7 mouse cellular contexts compared by ENCODE assay signal in the genomic region with DNA sequence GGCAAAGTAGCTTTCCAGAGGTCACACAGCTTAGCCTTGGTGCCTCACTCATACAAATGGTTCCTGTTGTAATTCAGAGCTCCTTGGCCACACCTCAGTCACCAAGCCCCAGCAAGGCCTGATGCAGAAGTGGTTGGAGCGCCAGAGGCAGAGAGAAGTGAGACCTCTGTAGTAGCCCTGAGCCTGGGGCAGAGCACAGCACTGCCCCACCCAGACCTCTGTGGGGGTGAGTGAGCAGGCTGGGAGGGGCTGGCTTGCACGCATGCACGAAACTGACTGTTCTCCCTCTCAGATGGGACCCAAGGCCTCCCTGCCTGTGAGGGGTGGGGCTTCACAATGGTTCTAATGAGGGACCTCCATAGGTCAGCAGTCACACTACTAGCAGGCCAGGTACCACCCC.
DNase-seq lines count a peak whose midpoint lies in the region; ATAC-seq and TF ChIP-seq lines count a peak whose summit lies in the region.

No protein-coding gene starts in this region.

- intact Hi-C loops in left cerebral cortex, adult 2 months (cut with DNase I), result no loop called here

- peak overlapping the region; percentile 94 for H3K27ac ChIP-seq in lung, embryonic 16.5 days (ENCODE audit: low read length)
- peak overlapping the region; percentile 92 for H3K27ac ChIP-seq in embryonic facial prominence, embryonic 13.5 days
- H3K27ac ChIP-seq in liver, embryonic 11.5 days (ENCODE audit: low read depth, low read length), result peak overlapping the region; percentile 89
- peak overlapping the region; percentile 96 for H3K27ac ChIP-seq in small intestine, adult 2 months (ENCODE audit: insufficient read depth, low read depth, low read length)
- no peak overlapping the region for H3K27ac ChIP-seq in left cerebral cortex, adult 2 months

- DNase-seq in lung, postnatal 25 days (ENCODE audit: low spot score), result no peak
- DNase-seq in liver, embryonic 11.5 days (ENCODE audit: low spot score), result no peak
- no peak for DNase-seq in frontal cortex, postnatal 25 days (ENCODE audit: low spot score in 2 of 2)
- DNase-seq in left cerebral cortex, adult 2 months (ENCODE audit: extremely low spot score in 1 of 2, low spot score in 2 of 2), result no peak

- no peak overlapping the region for H3K9ac ChIP-seq in lung, embryonic 16.5 days (ENCODE audit: low read length)
- no peak overlapping the region for H3K9ac ChIP-seq in embryonic facial prominence, embryonic 13.5 days
- peak overlapping the region; percentile 40; the same call in 1 of the 2 replicates for H3K9ac ChIP-seq in liver, embryonic 11.5 days (ENCODE audit: low read depth, low read length)

- TF ChIP-seq CTCF in small intestine, adult 2 months (IDR thresholded peaks at IDR 0.05; ENCODE audit: extremely low read depth, insufficient read length, insufficient replicate concordance, low read depth, low read length), result no peak
- TF ChIP-seq CTCF in left cerebral cortex, adult 2 months (IDR thresholded peaks at IDR 0.05), result no peak

- ATAC-seq in lung, embryonic 16.5 days (ENCODE audit: low read depth), result no peak
- no peak for ATAC-seq in embryonic facial prominence, embryonic 13.5 days (ENCODE audit: insufficient number of reproducible peaks, insufficient read depth, low FRiP score, low TSS enrichment, low read depth)
- peak; percentile 48 for ATAC-seq in liver, embryonic 11.5 days (replicated peaks; ENCODE audit: low FRiP score)

- no peak for TF ChIP-seq POLR2A in small intestine, adult 2 months (IDR thresholded peaks at IDR 0.05; ENCODE audit: low read depth, low read length)

- H3K4me2 ChIP-seq in lung, embryonic 16.5 days (ENCODE audit: low read depth, low read length), result no peak overlapping the region
- peak overlapping the region; percentile 48 for H3K4me2 ChIP-seq in embryonic facial prominence, embryonic 13.5 days
- H3K4me2 ChIP-seq in liver, embryonic 11.5 days, result peak overlapping the region; percentile 58

- H3K27me3 ChIP-seq in lung, embryonic 16.5 days (ENCODE audit: control insufficient read depth, insufficient read depth, low read depth, low read length), result no peaks in the 10 kb centered on the region
- H3K27me3 ChIP-seq in embryonic facial prominence, embryonic 13.5 days, result no peaks in the 10 kb centered on the region
- H3K27me3 ChIP-seq in liver, embryonic 11.5 days (replicated peaks; ENCODE audit: control insufficient read depth, insufficient read depth, low read length), result no peaks in the 10 kb centered on the region
- no peaks in the 10 kb centered on the region for H3K27me3 ChIP-seq in small intestine, adult 2 months (ENCODE audit: control insufficient read depth, insufficient read depth, low read length)

- no peaks in the 10 kb centered on the region for H3K36me3 ChIP-seq in lung, embryonic 16.5 days (ENCODE audit: control insufficient read depth, insufficient read depth, low read length)
- 0 out of 2 replicates have a peak, but pooled peaks cover 3% of the 10 kb centered on the region for H3K36me3 ChIP-seq in embryonic facial prominence, embryonic 13.5 days
- no peaks in the 10 kb centered on the region; the same call in 1 of the 2 replicates for H3K36me3 ChIP-seq in liver, embryonic 11.5 days (ENCODE audit: control insufficient read depth, insufficient read depth, low read length)
- H3K36me3 ChIP-seq in small intestine, adult 2 months (ENCODE audit: control insufficient read depth, insufficient read depth, low read length), result no peaks in the 10 kb centered on the region

- 61% methylated on average over 3 of the region's 3 CpGs for WGBS in lung, embryonic 16.5 days
- 35% methylated on average over 3 of the region's 3 CpGs for WGBS in embryonic facial prominence, embryonic 13.5 days
- WGBS in liver, embryonic 11.5 days, result 36% methylated on average over 3 of the region's 3 CpGs
- WGBS in small intestine, adult 2 months, result 70% methylated on average over 3 of the region's 3 CpGs

- no peaks in the 10 kb centered on the region for H3K9me3 ChIP-seq in lung, embryonic 16.5 days (ENCODE audit: control insufficient read depth, low read length)
- no peaks in the 10 kb centered on the region for H3K9me3 ChIP-seq in embryonic facial prominence, embryonic 13.5 days
- H3K9me3 ChIP-seq in liver, embryonic 11.5 days (ENCODE audit: control insufficient read depth, low read length), result no peaks in the 10 kb centered on the region

- no peak overlapping the region for H3K4me3 ChIP-seq in lung, embryonic 16.5 days (ENCODE audit: low read length)
- no peak overlapping the region for H3K4me3 ChIP-seq in embryonic facial prominence, embryonic 13.5 days
- H3K4me3 ChIP-seq in liver, embryonic 11.5 days (ENCODE audit: low read depth, low read length), result no peak overlapping the region
- no peak overlapping the region for H3K4me3 ChIP-seq in small intestine, adult 2 months (ENCODE audit: low read depth, low read length)
- no peak overlapping the region for H3K4me3 ChIP-seq in left cerebral cortex, adult 2 months

- peaks cover 79% of the 10 kb centered on the region for H3K4me1 ChIP-seq in lung, embryonic 16.5 days (replicated peaks; ENCODE audit: control insufficient read depth, insufficient read depth, low read length)
- H3K4me1 ChIP-seq in embryonic facial prominence, embryonic 13.5 days, result peaks cover 97% of the 10 kb centered on the region
- H3K4me1 ChIP-seq in liver, embryonic 11.5 days (replicated peaks; ENCODE audit: control insufficient read depth, insufficient read depth, low read length), result peaks cover 92% of the 10 kb centered on the region
- peaks cover 66% of the 10 kb centered on the region for H3K4me1 ChIP-seq in small intestine, adult 2 months (ENCODE audit: control insufficient read depth, insufficient read depth, insufficient read length, low read length)
